Mouse (Mus musculus) adipocyte (in vitro differentiated cells): ENCODE results near the gene Zfp422.
"Not testable (repeated sequence)": the region's sequence is repeated elsewhere in the genome, so short reads cannot be mapped to it uniquely, and the experiment has no call there.

Source experiments
- DNase-seq: peaks from one replicate; pipeline ENCODE4 v3.0.0-alpha.2; 2016; ENCODE audit warnings: low spot score

Zfp422 gene

GRCm38 (mm10) chr6:116649811-116650210, 21.0 kb upstream of the Zfp422 start:
- DNase-seq, result no peak

GRCm38 (mm10) chr6:116647763-116648162, 19.0 kb upstream of the Zfp422 start:
- DNase-seq, result no peak

DNA sequence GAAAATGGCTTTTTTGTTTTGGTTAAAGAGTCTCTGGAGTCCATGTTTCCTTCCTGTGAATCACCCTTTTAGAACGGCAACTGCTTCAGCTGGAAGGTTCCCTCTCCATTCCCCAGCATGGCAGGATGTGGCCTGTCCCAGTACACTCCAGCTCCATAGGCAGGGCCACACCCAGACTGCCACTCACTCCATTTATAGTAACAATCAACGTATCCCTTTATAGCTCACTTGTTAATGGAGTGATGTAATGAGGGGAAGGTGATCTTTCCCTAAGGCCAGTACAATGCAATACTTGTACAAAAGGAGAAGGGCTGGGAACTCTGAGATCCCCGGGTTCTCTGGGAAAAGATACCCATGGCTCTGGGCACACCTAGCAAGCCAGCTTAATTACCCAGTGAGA, 15.5 kb upstream of the Zfp422 start:
- DNase-seq, result no peak

- DNase-seq, result no peak
Measured at GRCm38 (mm10) chr6:116643881-116644280, 15.1 kb upstream of the Zfp422 start.

DNA sequence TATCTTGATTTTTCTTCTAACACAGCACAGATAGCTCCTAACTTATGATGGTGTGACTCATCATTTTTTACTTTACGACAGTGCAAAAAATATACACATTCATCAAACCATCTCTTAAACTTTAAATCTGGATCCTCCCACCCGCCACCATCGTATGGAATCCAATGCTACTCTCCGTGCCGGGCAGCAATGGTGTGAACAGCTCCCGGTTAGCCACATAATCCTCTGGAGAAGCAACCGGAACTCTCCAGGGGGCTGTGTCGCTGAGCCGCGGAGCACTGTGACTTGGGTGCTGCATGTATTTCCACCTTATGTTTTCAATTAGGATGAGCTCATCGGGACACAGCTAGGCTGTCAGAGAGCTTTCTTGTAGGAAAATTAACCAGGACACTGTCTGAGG, 14.1 kb upstream of the Zfp422 start:
- DNase-seq, result no peak

DNA sequence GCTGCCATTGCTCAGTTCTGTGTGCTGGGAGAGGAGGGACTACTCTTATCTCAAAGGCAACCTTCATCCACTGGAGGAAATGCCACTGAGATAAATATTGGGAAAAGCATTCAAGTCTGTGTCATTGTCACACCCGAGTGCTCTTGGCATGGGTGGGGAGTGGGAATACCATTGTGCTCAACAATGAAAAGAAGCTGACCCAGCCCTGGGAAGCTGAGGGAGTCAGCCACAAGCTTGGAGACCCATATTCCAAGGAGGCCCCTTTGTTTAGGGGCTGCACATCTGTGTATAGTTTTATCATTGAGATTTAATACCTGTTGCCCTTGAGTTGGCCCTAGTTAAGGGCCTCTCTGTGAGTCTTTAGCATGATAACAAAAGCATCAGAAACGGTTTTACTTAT, 10.9 kb upstream of the Zfp422 start:
- DNase-seq, result no peak

DNA sequence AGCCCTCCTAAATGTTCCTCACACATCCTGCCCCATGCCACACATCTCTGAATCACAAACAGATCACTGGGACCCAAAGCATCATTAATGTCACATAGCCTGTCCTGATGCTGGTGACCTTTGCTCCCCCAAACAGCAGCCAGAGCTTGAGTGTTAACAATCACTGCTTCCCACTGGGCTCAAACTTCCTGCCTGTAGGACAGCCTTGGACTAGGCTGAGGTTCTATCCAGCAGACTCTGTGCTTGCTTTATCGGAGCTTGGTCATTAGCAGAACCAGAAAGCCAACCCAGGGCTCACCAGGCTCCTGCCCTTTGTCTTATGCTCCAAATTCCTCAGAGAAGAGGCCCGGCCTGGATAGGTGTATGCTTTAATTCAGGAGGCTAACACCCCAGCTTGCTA, 10.1 kb upstream of the Zfp422 start:
- DNase-seq, result no peak

DNA sequence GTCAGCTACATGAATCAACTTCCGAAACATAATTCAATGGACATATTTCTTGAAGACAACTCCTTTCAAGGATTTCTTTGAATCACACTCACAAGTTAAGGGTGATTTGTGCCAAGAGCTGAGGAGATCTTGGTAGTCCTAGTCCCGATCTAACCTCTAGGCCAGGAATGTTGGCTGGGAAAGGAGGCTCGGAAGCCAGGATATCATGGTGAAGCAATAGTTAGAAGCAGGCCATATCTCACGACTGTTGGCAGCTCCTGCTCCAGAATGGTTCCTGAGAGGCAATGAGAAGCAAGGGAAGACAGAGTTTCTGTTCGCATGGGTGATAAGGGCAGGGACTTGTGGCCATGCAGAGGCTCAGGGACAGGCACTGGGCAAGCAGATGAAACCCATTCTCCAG, 8.7 kb upstream of the Zfp422 start:
- peak; percentile 84 for DNase-seq

GRCm38 (mm10) chr6:116636581-116637235, 7.9 kb upstream of the Zfp422 start:
- peak; percentile 37 for DNase-seq

- peak; percentile 89 for DNase-seq
Measured at GRCm38 (mm10) chr6:116635251-116636180, 6.7 kb upstream of the Zfp422 start.

DNA sequence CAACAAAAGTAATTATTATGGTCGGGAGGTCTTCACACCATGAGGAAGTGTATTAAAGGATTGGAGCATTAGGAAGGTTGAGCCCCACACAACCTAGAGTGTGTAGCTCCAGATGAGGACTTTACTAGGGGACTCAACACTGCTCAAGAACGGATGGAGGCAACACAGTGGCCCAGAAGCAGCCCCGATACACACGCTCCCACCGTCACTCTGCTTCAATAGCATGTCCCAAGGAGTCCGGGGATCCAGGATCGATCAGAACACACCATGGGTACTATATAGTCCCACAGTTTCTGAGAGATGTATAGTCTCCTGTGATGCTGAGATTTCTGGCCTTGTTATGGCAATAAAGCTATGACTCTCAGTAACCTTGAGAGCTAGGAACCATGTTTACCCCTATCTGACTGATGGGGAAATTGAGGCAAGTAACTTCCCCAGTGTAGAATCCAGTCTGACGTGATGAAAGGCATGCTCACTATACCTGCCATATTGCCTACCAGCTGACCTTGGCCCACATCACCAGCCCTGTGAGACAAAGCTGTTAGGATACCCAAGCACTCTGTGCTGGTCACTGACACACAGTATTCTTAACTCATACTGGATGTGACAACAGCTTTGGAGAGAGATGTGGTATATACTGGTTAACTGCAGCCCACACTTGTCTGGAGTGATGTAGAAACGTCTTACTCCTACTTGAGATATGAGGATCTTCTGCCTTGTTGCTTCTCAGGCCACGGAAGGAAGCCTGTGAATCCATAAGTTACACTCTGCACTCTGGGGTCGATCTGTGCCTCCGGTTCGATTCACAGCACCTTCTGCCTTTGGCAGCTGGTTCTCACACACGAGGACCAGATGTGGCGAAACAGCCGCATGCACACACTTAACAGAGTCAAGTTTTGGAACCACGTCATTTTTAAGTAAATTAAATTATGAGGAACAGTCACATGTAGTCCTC, 5.2 kb upstream of the Zfp422 start:
- DNase-seq, result no peak

DNA sequence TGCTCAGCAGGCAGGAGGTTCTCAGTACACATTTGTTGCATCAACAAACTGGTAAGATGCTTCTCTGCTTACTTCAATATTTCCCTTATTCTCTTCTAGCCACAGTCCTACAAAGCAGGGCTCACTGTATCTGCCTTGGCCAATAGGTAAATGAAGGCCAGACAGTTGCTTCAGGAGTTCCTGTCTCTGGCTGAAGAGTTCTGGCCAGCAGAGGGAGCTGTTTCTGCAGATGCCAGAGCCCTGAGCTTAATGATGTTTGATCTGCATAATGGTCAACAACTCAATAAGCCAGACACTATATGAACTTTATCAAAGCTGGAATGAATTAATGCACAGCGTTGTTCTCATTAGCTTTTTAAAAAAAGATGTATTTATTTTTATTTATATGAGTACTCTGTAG, 3.3 kb upstream of the Zfp422 start:
- DNase-seq, result peak; percentile 83

GRCm38 (mm10) chr6:116629766-116630165, 967 bp upstream of the Zfp422 start:
- no peak for DNase-seq

- DNase-seq, result no peak
Measured at GRCm38 (mm10) chr6:116628095-116628494, 704 bp downstream of the Zfp422 start.

DNA sequence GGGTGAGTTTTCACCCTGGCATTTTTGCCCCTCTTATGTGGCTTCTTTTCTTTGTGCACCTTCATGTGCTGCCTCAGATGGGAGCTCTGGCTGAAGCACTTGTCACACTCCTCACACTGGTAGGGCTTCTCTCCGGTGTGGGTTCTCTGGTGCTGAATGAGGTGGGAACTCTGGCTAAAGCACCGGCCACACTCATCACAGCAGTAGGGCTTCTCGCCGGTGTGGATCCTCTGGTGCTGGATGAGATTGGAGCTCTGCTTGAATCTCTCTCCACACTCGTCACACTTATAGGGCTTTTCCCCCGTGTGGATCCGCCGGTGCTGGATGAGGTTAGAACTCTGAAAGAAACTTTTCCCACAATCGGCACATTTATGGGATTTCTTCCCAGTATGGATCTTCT, 2.4 kb downstream of the Zfp422 start:
- DNase-seq, result not testable (repeated sequence)

DNA sequence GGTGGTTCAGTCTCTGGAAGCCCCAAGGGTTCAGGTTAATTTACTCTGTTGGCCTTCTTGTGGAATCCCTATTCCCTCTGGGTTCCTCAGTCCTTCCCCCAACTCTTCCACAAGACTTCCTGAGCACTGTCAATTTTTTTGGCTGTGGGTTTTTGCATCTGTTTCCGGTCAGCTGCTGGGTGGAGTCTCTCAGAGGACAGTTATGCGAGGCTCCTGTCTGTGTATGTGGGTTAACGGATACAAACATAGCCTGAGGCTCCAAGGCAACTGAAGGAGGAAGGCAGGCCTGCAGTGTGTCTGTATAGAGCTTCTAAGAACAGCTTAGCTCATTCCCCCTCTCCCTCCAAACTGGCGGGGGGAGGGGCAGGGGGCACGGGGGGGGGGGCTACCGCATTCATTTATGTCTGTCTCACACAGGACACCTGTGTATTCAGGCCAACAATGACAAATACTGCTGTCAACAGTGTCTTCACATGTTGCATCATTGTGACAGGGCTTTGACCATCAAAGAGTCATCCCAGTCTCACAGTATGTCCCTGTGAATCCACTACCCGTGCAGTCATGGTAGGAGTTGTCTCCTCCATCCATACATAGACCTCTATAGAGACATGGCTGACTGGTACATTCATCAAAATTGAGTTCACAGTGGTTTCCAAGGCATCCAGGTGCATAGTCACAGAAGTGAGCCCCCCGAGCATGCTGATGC, 7.3 kb downstream of the Zfp422 start:
- DNase-seq, result no peak

GRCm38 (mm10) chr6:116618073-116618472, 10.7 kb downstream of the Zfp422 start:
- DNase-seq, result no peak

- DNase-seq, result no peak
Measured at GRCm38 (mm10) chr6:116615719-116616118, 13.1 kb downstream of the Zfp422 start.

DNA sequence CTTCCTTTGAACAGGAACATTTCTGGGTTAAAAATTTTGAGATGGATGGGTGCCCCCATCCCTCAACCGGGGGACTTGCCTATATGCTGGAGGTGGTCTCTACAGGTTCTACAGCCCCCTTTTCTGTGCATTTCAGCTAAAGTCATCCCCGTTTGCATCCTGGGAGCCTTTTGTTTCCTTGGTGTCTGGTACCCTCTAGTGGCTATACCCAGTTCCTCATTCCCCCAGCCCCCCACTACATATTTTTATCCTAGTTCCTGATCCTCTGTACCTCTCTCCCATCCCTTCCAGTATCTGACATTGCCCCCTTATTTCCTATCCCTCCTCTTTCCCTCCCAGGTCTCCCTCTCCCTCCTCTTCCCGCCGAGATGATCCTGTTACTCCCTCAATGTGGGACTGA, 21.6 kb downstream of the Zfp422 start:
- DNase-seq, result no peak

DNA sequence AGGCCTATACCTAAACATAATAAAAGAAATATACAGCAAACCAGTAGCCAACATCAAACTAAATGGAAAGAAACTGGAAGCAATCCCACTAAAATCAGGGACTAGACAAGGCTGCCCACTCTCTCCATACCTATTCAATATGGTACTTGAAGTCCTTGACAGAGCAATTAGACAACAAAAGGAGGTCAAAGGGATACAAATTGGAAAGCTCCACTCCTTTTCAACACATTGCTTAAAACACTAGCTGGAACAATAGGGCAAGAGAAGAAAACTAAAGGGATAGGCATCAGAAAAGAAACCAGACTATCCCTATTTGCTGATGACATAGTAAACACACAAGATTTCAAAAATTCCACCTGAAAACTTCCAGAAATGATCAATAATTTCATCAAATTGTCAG, 27.8 kb downstream of the Zfp422 start:
- DNase-seq, result not testable (repeated sequence)

DNA sequence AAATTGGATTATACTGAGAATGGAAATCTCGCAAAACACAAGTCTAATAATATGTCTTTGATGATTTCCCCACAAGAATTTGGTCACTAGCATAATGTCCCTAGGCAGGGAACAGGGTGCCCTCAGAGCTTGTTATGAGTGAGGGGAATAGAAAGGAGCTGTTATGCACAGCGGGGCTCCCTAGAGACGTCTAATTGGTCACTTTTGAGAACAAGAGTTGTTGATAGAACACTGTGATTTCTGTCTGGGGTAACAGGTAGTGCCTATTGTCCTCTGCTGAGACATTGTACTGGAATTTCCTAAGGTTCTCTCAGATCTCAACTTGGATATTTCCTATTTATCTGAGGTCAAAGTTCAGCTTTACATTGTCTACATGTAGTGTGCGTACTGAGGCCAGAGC, 44.7 kb downstream of the Zfp422 start, which contains the start of gene Olfr215:
Gene Olfr215 (minus strand): TSS at position 101 of the 400 bp plus-strand sequence.
- no peak for DNase-seq
